Mouse (Mus musculus) small intestine, adult 2 months (tissue): ENCODE measurements at regions not wholly inside any gene's neighbourhood (a gene's known extent, or its start where the extent isn't known, plus 50 kb on each side); places are given as distances from the start of the nearest gene placed in this dataset.

Experiments
- CTCF ChIP-seq: fragments of 200-500 bp; IDR thresholded peaks from 2 replicates; pipeline ENCODE4 v1.5.1; 2012; ENCODE audit warnings: low read depth, mild to moderate bottlenecking, control low read depth, inconsistent platforms, low read length, moderate library complexity, mixed read lengths; ENCODE audit not compliant: insufficient replicate concordance, insufficient read length; ENCODE audit errors: extremely low read depth
- POLR2A ChIP-seq: fragments of 200-500 bp; IDR thresholded peaks from 2 replicates; pipeline ENCODE4 v1.6.1; 2012; ENCODE audit warnings: low read depth, mild to moderate bottlenecking, control low read depth, inconsistent platforms, low read length, moderate library complexity

DNA sequence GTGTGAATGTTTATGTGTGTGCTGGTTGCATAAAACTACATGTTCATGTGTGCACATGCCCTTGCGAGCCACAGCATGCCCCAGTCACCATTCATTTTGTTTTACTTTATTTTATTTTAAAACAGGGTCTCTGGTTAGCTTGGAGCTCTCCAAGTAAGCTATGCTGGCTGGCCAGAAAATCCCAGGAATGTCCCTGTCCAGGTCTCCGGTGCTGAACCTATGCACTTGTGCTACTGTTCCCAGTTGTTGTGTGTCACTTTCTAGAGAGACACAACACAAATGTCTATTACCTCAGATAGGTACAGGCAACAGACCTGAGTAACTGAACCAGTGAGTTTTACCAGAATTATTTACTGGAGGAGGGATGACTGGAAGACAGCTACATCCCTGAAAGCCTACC lies 530.4 kb upstream of the Castor2 start:
- TF ChIP-seq CTCF (no peak), POLR2A (no peak)
